8 mouse cellular contexts compared by ENCODE assay signal in genomic region chr17:28799291-28800160, GRCm38 (mm10). TPM values are rescaled to one million over a fixed set of nuclear protein-coding genes. Genes with fewer than 3 reads are reported as not detected.
DNase-seq lines count a peak whose midpoint lies in the region; ATAC-seq and TF ChIP-seq lines count a peak whose summit lies in the region.

No protein-coding gene starts in this region.

- no peaks in the 10 kb centered on the region; the same call in 1 of the 2 replicates for H3K9me3 ChIP-seq in kidney, embryonic 15.5 days (replicated peaks)
- H3K9me3 ChIP-seq in hindbrain, embryonic 13.5 days, result no peaks in the 10 kb centered on the region

- no peak overlapping the region for H3K9ac ChIP-seq in kidney, embryonic 15.5 days
- peak overlapping the region; percentile 99; the same call in 1 of the 2 replicates for H3K9ac ChIP-seq in hindbrain, embryonic 13.5 days

- peaks cover 34% of the 10 kb centered on the region for H3K4me1 ChIP-seq in kidney, embryonic 15.5 days
- peaks cover 30% of the 10 kb centered on the region for H3K4me1 ChIP-seq in hindbrain, embryonic 13.5 days (replicated peaks)

- WGBS in kidney, embryonic 15.5 days, result 9% methylated on average over 14 of the region's 14 CpGs
- WGBS in hindbrain, embryonic 13.5 days, result 13% methylated on average over 14 of the region's 14 CpGs

- TF ChIP-seq POLR2A in brain, embryonic 14.5 days (IDR thresholded peaks at IDR 0.05; ENCODE audit: borderline replicate concordance, extremely low read depth, insufficient read depth, insufficient read length, poor library complexity, severe bottlenecking), result no peak

- H3K4me2 ChIP-seq in kidney, embryonic 15.5 days, result peak overlapping the region; percentile 95
- peak overlapping the region; percentile 97 for H3K4me2 ChIP-seq in hindbrain, embryonic 13.5 days

- TF ChIP-seq CTCF in brain, embryonic 14.5 days (IDR thresholded peaks at IDR 0.05; ENCODE audit: borderline replicate concordance, extremely low read depth, insufficient read depth, insufficient read length), result no peak

- no peak for DNase-seq in kidney, adult 9 months
- peak; percentile 44 for DNase-seq in brain, embryonic 14.5 days (ENCODE audit: low read depth)
- DNase-seq in lung, postnatal 10 days, result peak; percentile 30
- DNase-seq in left cerebral cortex, adult 9 months (ENCODE audit: low spot score in 2 of 2), result no peak
- DNase-seq in kidney, postnatal 25 days, result no peak

- H3K4me3 ChIP-seq in kidney, embryonic 15.5 days (replicated peaks), result peak overlapping the region; percentile 82
- H3K4me3 ChIP-seq in hindbrain, embryonic 13.5 days, result peak overlapping the region; percentile 76

- H3K36me3 ChIP-seq in kidney, embryonic 15.5 days, result no peaks in the 10 kb centered on the region
- no peaks in the 10 kb centered on the region for H3K36me3 ChIP-seq in hindbrain, embryonic 13.5 days

- no peaks in the 10 kb centered on the region for H3K27me3 ChIP-seq in kidney, embryonic 15.5 days
- H3K27me3 ChIP-seq in hindbrain, embryonic 13.5 days, result no peaks in the 10 kb centered on the region

- peak overlapping the region; percentile 97 for H3K27ac ChIP-seq in kidney, embryonic 15.5 days
- peak overlapping the region; percentile 100 for H3K27ac ChIP-seq in hindbrain, embryonic 13.5 days

- no peak for ATAC-seq in kidney, embryonic 15.5 days (replicated peaks; ENCODE audit: low FRiP score)
- no peak for ATAC-seq in hindbrain, embryonic 13.5 days (ENCODE audit: low FRiP score)
- ATAC-seq in monocyte, adult 5-6 weeks (replicated peaks; ENCODE audit: insufficient number of reproducible peaks, low FRiP score, low TSS enrichment, poor library complexity, severe bottlenecking), result no peak

RNA-seq across cellular contexts. Expression of gene Brpf3, which starts 1.4 kb away (rescaled TPM):
- polyA plus RNA-seq in kidney, embryonic 15.5 days (2015; fragmentation: Nextera tagmentation; extraction: Ambion mirVana), result 11.2 and 14.4 TPM in 2 replicates
- 46.1 and 47.5 TPM in 2 replicates for polyA plus RNA-seq in brain, embryonic 14.5 days (2012; rRNA removed)
- 7.6 and 9.7 TPM in 2 replicates for polyA plus RNA-seq in hindbrain, embryonic 13.5 days (2015; fragmentation: Nextera tagmentation; extraction: Ambion mirVana)
- 6.7 to 16.8 TPM (median 7.3 TPM) in 3 replicates for total RNA-seq in monocyte, adult 5-6 weeks (2017)

RNA-seq across cellular contexts. Expression of gene Mapk13, which starts 30.4 kb away (rescaled TPM):
- polyA plus RNA-seq in kidney, embryonic 15.5 days (2015; fragmentation: Nextera tagmentation; extraction: Ambion mirVana), result 44.7 and 46.4 TPM in 2 replicates
- 1.3 and 2.1 TPM in 2 replicates for polyA plus RNA-seq in brain, embryonic 14.5 days (2012; rRNA removed)
- polyA plus RNA-seq in hindbrain, embryonic 13.5 days (2015; fragmentation: Nextera tagmentation; extraction: Ambion mirVana), result 0.93 and 1.2 TPM in 2 replicates
- 1.5 to 2.3 TPM (median 1.8 TPM) in 3 replicates for total RNA-seq in monocyte, adult 5-6 weeks (2017)

RNA-seq across cellular contexts. Expression of gene Pnpla1, which starts 58.7 kb away (rescaled TPM):
- 0.08 and 0.10 TPM in 2 replicates for polyA plus RNA-seq in kidney, embryonic 15.5 days (2015; fragmentation: Nextera tagmentation; extraction: Ambion mirVana)
- 0.23 TPM in 1 of 2 replicates, not detected in the other for polyA plus RNA-seq in brain, embryonic 14.5 days (2012; rRNA removed)
- polyA plus RNA-seq in hindbrain, embryonic 13.5 days (2015; fragmentation: Nextera tagmentation; extraction: Ambion mirVana), result 0.08 TPM in 1 of 2 replicates, not detected in the other
- total RNA-seq in monocyte, adult 5-6 weeks (2017), result not detected in 3 replicates

Comparison
In these comparisons a context has a peak if more than half of its experiments do, and no peak if none do; other contexts are left out.
1. DNase-seq: peak in brain, embryonic 14.5 days (single experiment) and lung, postnatal 10 days (single experiment); none in kidney, adult 9 months (single experiment), left cerebral cortex, adult 9 months (0 of 2) and kidney, postnatal 25 days (0 of 2).
2. RNA of gene Mapk13, which starts 30.4 kb away (polyA plus RNA-seq): 44.7 to 46.4 TPM in kidney, embryonic 15.5 days; 1.3 to 2.1 TPM in brain, embryonic 14.5 days and 0.93 to 1.2 TPM in hindbrain, embryonic 13.5 days; every median in the first group is over 10 times any median in the second.